Mouse (Mus musculus) intestine, embryonic 14.5 days (tissue): ENCODE measurements around the gene Chn1. TPM values are rescaled to one million over a fixed set of nuclear protein-coding genes. Genes with fewer than 3 reads are reported as not detected.
"Not testable (repeated sequence)": the region's sequence is repeated elsewhere in the genome, so short reads cannot be mapped to it uniquely, and the experiment has no call there.

Experiments used
- ATAC-seq: fragments of 200-750 bp; cut with Nextera tagmentation; replicated peaks from 2 replicates; pipeline ENCODE4 v1.8.0; 2017; ENCODE audit warnings: low read depth, moderate number of reproducible peaks, moderate TSS enrichment, moderate library complexity; ENCODE audit not compliant: low FRiP score, low TSS enrichment
- DNase-seq: peaks from one replicate; pipeline ENCODE4 v3.0.0-alpha.2; 2018; ENCODE audit warnings: low spot score
- H3K27ac ChIP-seq: fragments of 300-500 bp; sonication (generic); 2 replicates; pipeline ENCODE4 v1.5.1; 2014; ENCODE audit warnings: low read depth, mild to moderate bottlenecking, control low read depth
- H3K27me3 ChIP-seq: fragments of 300-500 bp; sonication (generic); replicated peaks from 2 replicates; pipeline ENCODE4 v1.6.1; 2014; ENCODE audit warnings: low read length, control low read depth; ENCODE audit not compliant: control insufficient read depth, insufficient read depth
- H3K36me3 ChIP-seq: fragments of 300-500 bp; sonication (generic); 2 replicates; pipeline ENCODE4 v1.6.1; 2014; ENCODE audit warnings: low read length, control low read depth; ENCODE audit not compliant: control insufficient read depth, insufficient read depth
- H3K4me1 ChIP-seq: fragments of 300-500 bp; sonication (generic); replicated peaks from 2 replicates; pipeline ENCODE4 v1.6.1; 2014; ENCODE audit warnings: low read length, control low read depth, mixed read lengths; ENCODE audit not compliant: control insufficient read depth, insufficient read depth
- H3K4me2 ChIP-seq: fragments of 300-500 bp; sonication (generic); 2 replicates; pipeline ENCODE4 v1.6.1; 2014; ENCODE audit warnings: low read length
- H3K4me3 ChIP-seq: fragments of 300-500 bp; sonication (generic); 2 replicates; pipeline ENCODE4 v1.5.1; 2014; ENCODE audit warnings: low read depth, low read length, control low read depth, mixed read lengths
- H3K9ac ChIP-seq: fragments of 300-500 bp; sonication (generic); 2 replicates; pipeline ENCODE4 v1.6.1; 2014; ENCODE audit warnings: mild to moderate bottlenecking, low read length
- H3K9me3 ChIP-seq: fragments of 300-500 bp; sonication (generic); 2 replicates; pipeline ENCODE4 v1.6.1; 2016; ENCODE audit warnings: low read length, control low read depth; ENCODE audit not compliant: control insufficient read depth
- WGBS: fragments of 180-500 bp; shearing (Covaris S2); extraction: QIAGEN DNeasy Blood & Tissue Kit; methylation state at CpG from one replicate; pipeline ENCODE4 v1.1.7; 2014; 5-methylcytosine and 5-hydroxymethylcytosine counted together
- polyA plus RNA-seq: library from polyadenylated mRNA; unstranded; fragments of >200 nt; fragmentation: Nextera tagmentation; extraction: Ambion mirVana; gene quantifications from 2 replicates; pipeline ENCODE4 v1.2.1, GENCODE M21; 2014

Gene Chn1
- polyA plus RNA-seq: 21.5 and 24.3 TPM in 2 replicates

GRCm38 (mm10) chr2:73774786-73775682, at the start of gene Chn1:
TSS of gene Chn1 (minus strand) at chr2:73775346.
- Histone ChIP-seq H3K9me3 (no peaks in the 10 kb centered on the region), H3K4me1 (peaks cover 3% of the 10 kb centered on the region), H3K27me3 (peaks cover 9% of the 10 kb centered on the region; the same call in 1 of the 2 replicates), H3K9ac (peak within 1 kb of the TSS; percentile 60), H3K27ac (no peak within 1 kb of the TSS), H3K4me2 (peak within 1 kb of the TSS; percentile 74), H3K4me3 (peak within 1 kb of the TSS; percentile 76), H3K36me3 (no peaks in the 10 kb centered on the region)
- DNase-seq: peak; percentile 90
- ATAC-seq: peak; percentile 94
- under 1% methylated on average over 115 of the region's 131 CpGs for WGBS

GRCm38 (mm10) chr2:73818742-73819141, 43.6 kb upstream of the Chn1 start:
- Histone ChIP-seq H3K4me2 (no peak overlapping the region), H3K9ac (no peak overlapping the region), H3K36me3 (peaks cover 50% of the 10 kb centered on the region), H3K4me3 (no peak overlapping the region), H3K27me3 (no peaks in the 10 kb centered on the region), H3K9me3 (no peaks in the 10 kb centered on the region), H3K27ac (no peak overlapping the region), H3K4me1 (no peaks in the 10 kb centered on the region)
- DNase-seq (no peak), ATAC-seq (no peak)
- WGBS: 84% methylated on average over 4 of the region's 4 CpGs

GRCm38 (mm10) chr2:73807609-73808008, 32.5 kb upstream of the Chn1 start:
- no peaks in the 10 kb centered on the region for H3K9me3 ChIP-seq
- no peaks in the 10 kb centered on the region for H3K36me3 ChIP-seq
- H3K9ac ChIP-seq: no peak overlapping the region
- no peak for ATAC-seq
- DNase-seq: no peak
- no peak overlapping the region for H3K4me2 ChIP-seq
- H3K27ac ChIP-seq: no peak overlapping the region
- 79% methylated on average over 8 of the region's 8 CpGs for WGBS
- H3K27me3 ChIP-seq: no peaks in the 10 kb centered on the region
- H3K4me3 ChIP-seq: no peak overlapping the region
- no peaks in the 10 kb centered on the region for H3K4me1 ChIP-seq

- 89% methylated on average over 9 of the region's 9 CpGs for WGBS
- H3K27ac ChIP-seq, H3K4me3 ChIP-seq, H3K27me3 ChIP-seq, H3K36me3 ChIP-seq, H3K9me3 ChIP-seq, H3K4me2 ChIP-seq, H3K9ac ChIP-seq, ATAC-seq, H3K4me1 ChIP-seq, DNase-seq: not testable (repeated sequence)
Measured at GRCm38 (mm10) chr2:73800127-73800526, 25.0 kb upstream of the Chn1 start.

GRCm38 (mm10) chr2:73798786-73799185, 23.6 kb upstream of the Chn1 start:
- Histone ChIP-seq H3K27ac (no peak overlapping the region), H3K9ac (no peak overlapping the region), H3K27me3 (no peaks in the 10 kb centered on the region), H3K4me1 (no peaks in the 10 kb centered on the region), H3K36me3 (no peaks in the 10 kb centered on the region), H3K4me2 (no peak overlapping the region), H3K4me3 (no peak overlapping the region), H3K9me3 (no peaks in the 10 kb centered on the region)
- DNase-seq (no peak), ATAC-seq (no peak)
- 51% methylated on average over 5 of the region's 5 CpGs for WGBS

GRCm38 (mm10) chr2:73798136-73798535, 23.0 kb upstream of the Chn1 start:
- ATAC-seq (no peak), DNase-seq (no peak)
- no peak overlapping the region for H3K9ac ChIP-seq
- no peaks in the 10 kb centered on the region for H3K27me3 ChIP-seq
- H3K36me3 ChIP-seq: no peaks in the 10 kb centered on the region
- 66% methylated on average over 4 of the region's 4 CpGs for whole genome bisulfite sequencing
- H3K27ac ChIP-seq: no peak overlapping the region
- H3K4me3 ChIP-seq: no peak overlapping the region
- no peaks in the 10 kb centered on the region for H3K4me1 ChIP-seq
- H3K4me2 ChIP-seq: no peak overlapping the region
- H3K9me3 ChIP-seq: no peaks in the 10 kb centered on the region

- whole genome bisulfite sequencing: 46% methylated on average over 19 of the region's 19 CpGs
- ATAC-seq (no peak), DNase-seq (no peak)
- H3K4me2 ChIP-seq: no peak overlapping the region
- no peaks in the 10 kb centered on the region for H3K4me1 ChIP-seq
- H3K36me3 ChIP-seq: no peaks in the 10 kb centered on the region
- no peaks in the 10 kb centered on the region for H3K9me3 ChIP-seq
- no peak overlapping the region for H3K4me3 ChIP-seq
- no peaks in the 10 kb centered on the region for H3K27me3 ChIP-seq
- no peak overlapping the region for H3K9ac ChIP-seq
- no peak overlapping the region for H3K27ac ChIP-seq
Measured at GRCm38 (mm10) chr2:73791846-73792630, 16.9 kb upstream of the Chn1 start.

GRCm38 (mm10) chr2:73790332-73790731, 15.2 kb upstream of the Chn1 start:
- Histone ChIP-seq H3K4me3 (no peak overlapping the region), H3K9ac (no peak overlapping the region), H3K36me3 (no peaks in the 10 kb centered on the region), H3K4me2 (no peak overlapping the region), H3K4me1 (no peaks in the 10 kb centered on the region), H3K9me3 (no peaks in the 10 kb centered on the region), H3K27me3 (no peaks in the 10 kb centered on the region), H3K27ac (no peak overlapping the region)
- 91% methylated on average over 2 of the region's 2 CpGs for WGBS
- DNase-seq (no peak), ATAC-seq (no peak)
